Mouse (Mus musculus) myocyte (in vitro differentiated cells): ENCODE results near the gene Igfbp3. TPM values are rescaled to one million over a fixed set of nuclear protein-coding genes. Genes with fewer than 3 reads are reported as not detected.

Source experiments
- H3K27me3 ChIP-seq: one replicate; pipeline ENCODE4 v1.6.1; 2011; ENCODE audit not compliant: control insufficient read depth, insufficient read depth, insufficient read length
- H3K36me3 ChIP-seq: one replicate; pipeline ENCODE4 v1.6.1; 2011; ENCODE audit not compliant: control insufficient read depth, insufficient read depth
- H3K4me2 ChIP-seq: one replicate; pipeline ENCODE4 v1.6.1; 2011; ENCODE audit warnings: low read depth, control low read depth
- H3K4me3 ChIP-seq: one replicate; pipeline ENCODE4 v1.5.1; 2011; ENCODE audit warnings: mild to moderate bottlenecking, control low read depth, moderate library complexity
- H3K79me2 ChIP-seq: one replicate; pipeline ENCODE4 v1.6.1; 2011; ENCODE audit not compliant: control insufficient read depth, insufficient read depth
- H3ac ChIP-seq: one replicate; pipeline ENCODE4 v1.6.1; 2011; ENCODE audit not compliant: control insufficient read depth, insufficient read length
- CEBPB ChIP-seq: IDR thresholded peaks from 2 replicates; pipeline ENCODE4 v1.6.1; 2011; ENCODE audit warnings: mild to moderate bottlenecking, moderate library complexity; ENCODE audit not compliant: poor library complexity, insufficient read depth, severe bottlenecking
- E2F4 ChIP-seq: IDR thresholded peaks from one replicate; pipeline ENCODE4 v1.6.1; 2011; ENCODE audit warnings: mild to moderate bottlenecking, control low read depth, moderate library complexity; ENCODE audit not compliant: insufficient read depth
- MAX ChIP-seq: IDR thresholded peaks from one replicate; pipeline ENCODE4 v1.6.1; 2011; ENCODE audit warnings: low read depth, mild to moderate bottlenecking, control low read depth
- MYOD1 ChIP-seq, 3 experiments: IDR thresholded peaks; one replicate each; pipeline ENCODE4 v1.6.1; 2011; ENCODE audit warnings: control low read depth in 2 of 3, low read depth in 2 of 3, mild to moderate bottlenecking in 2 of 3, moderate library complexity in 1 of 3; ENCODE audit not compliant: insufficient read length in 2 of 3, control insufficient read depth in 1 of 3
- MYOG ChIP-seq, 3 experiments: IDR thresholded peaks; one replicate each; pipeline ENCODE4 v1.6.1; 2011; ENCODE audit warnings: control low read depth in 2 of 3, low read depth in 2 of 3, mild to moderate bottlenecking in 2 of 3; ENCODE audit not compliant: insufficient read length in 2 of 3, control insufficient read depth in 1 of 3, insufficient read depth in 1 of 3
- POLR2A ChIP-seq: IDR thresholded peaks from one replicate; pipeline ENCODE4 v1.6.1; 2011; ENCODE audit warnings: low read depth, mild to moderate bottlenecking, control low read depth, moderate library complexity; ENCODE audit not compliant: insufficient read length
- POLR2AphosphoS2 ChIP-seq: IDR thresholded peaks from one replicate; pipeline ENCODE4 v1.6.1; 2011; ENCODE audit warnings: low read depth, control low read depth; ENCODE audit not compliant: insufficient read length
- REST ChIP-seq: IDR thresholded peaks from one replicate; pipeline ENCODE4 v1.6.1; 2011; ENCODE audit warnings: mild to moderate bottlenecking, control low read depth, moderate library complexity; ENCODE audit not compliant: insufficient read depth, insufficient read length
- SRF ChIP-seq: IDR thresholded peaks from one replicate; pipeline ENCODE4 v1.6.1; 2011; ENCODE audit warnings: low read depth; ENCODE audit not compliant: control insufficient read depth, insufficient read length
- TCF12 ChIP-seq: IDR thresholded peaks from one replicate; pipeline ENCODE4 v1.6.1; 2011; ENCODE audit warnings: mild to moderate bottlenecking, control low read depth; ENCODE audit not compliant: poor library complexity, insufficient read depth, severe bottlenecking
- TCF3 ChIP-seq: IDR thresholded peaks from one replicate; pipeline ENCODE4 v1.6.1; 2011; ENCODE audit warnings: low read depth, control low read depth; ENCODE audit not compliant: insufficient read length
- USF1 ChIP-seq: IDR thresholded peaks from one replicate; pipeline ENCODE4 v1.6.1; 2011; ENCODE audit warnings: low read depth, mild to moderate bottlenecking, control low read depth, moderate library complexity
- polyA plus RNA-seq: library from polyadenylated mRNA; unstranded; fragments of >200 nt; fragmentation: generic; extraction: Trizol; gene quantifications from one replicate; pipeline ENCODE4 v1.2.1, GENCODE M21; 2012; ENCODE audit warnings: missing spikeins

Igfbp3 gene
- polyA plus RNA-seq, 1 experiment: 2.2 TPM

DNA sequence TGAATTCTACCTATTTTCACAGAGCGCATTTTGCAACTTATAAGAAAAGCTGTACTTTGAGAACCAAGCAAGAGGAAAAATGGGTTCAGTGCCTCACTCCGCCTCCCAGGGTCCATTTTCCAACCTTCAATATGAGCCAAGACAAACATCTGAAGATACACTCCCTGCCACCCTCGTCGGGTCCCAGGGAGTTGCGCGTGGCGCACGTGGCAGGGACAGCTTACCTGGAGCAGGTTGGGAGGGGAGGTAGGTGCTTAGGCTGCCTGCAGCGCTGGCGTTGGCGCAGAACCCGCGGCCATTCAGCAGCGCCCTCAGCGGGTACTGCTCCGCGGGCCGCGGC lies 592 bp downstream of the Igfbp3 start:
- Histone ChIP-seq H3K27me3 (peaks cover 9% of the 10 kb centered on the region), H3K4me3 (no peak overlapping the region), H3K4me2 (no peak overlapping the region), H3K36me3 (no peaks in the 10 kb centered on the region), H3K79me2 (no peaks in the 10 kb centered on the region), H3ac (no peak overlapping the region)
- TF ChIP-seq TCF3: no peak
- no peak for TF ChIP-seq E2F4
- no peak for TF ChIP-seq SRF
- no peak for TF ChIP-seq MYOG (IDR thresholded peaks at IDR 0.05; ENCODE audit: control insufficient read depth in 1 of 3, insufficient read depth in 1 of 3, insufficient read length in 2 of 3, low read depth in 2 of 3)
- no peak for TF ChIP-seq MYOD1 (IDR thresholded peaks at IDR 0.05; ENCODE audit: control insufficient read depth in 1 of 3, insufficient read length in 2 of 3, low read depth in 2 of 3)
- no peak for TF ChIP-seq POLR2AphosphoS2
- TF ChIP-seq TCF12: no peak
- no peak for TF ChIP-seq MAX
- no peak for TF ChIP-seq POLR2A
- no peak for TF ChIP-seq REST
- TF ChIP-seq USF1: no peak
- TF ChIP-seq CEBPB: no peak

GRCm38 (mm10) chr11:7212126-7212798 lies 1.5 kb downstream of the Igfbp3 start:
- TF ChIP-seq POLR2A (no peak), CEBPB (no peak), REST (no peak), SRF (no peak), MYOD1 (IDR thresholded peaks at IDR 0.05; ENCODE audit: control insufficient read depth in 1 of 3, insufficient read length in 2 of 3, low read depth in 2 of 3) (no peak), TCF12 (no peak), TCF3 (no peak), USF1 (no peak), MAX (no peak), POLR2AphosphoS2 (no peak), MYOG (IDR thresholded peaks at IDR 0.05; ENCODE audit: control insufficient read depth in 1 of 3, insufficient read depth in 1 of 3, insufficient read length in 2 of 3, low read depth in 2 of 3) (no peak), E2F4 (no peak)
- no peaks in the 10 kb centered on the region for H3K79me2 ChIP-seq
- peaks cover 9% of the 10 kb centered on the region for H3K27me3 ChIP-seq
- no peak overlapping the region for H3K4me3 ChIP-seq
- no peak overlapping the region for H3ac ChIP-seq
- no peaks in the 10 kb centered on the region for H3K36me3 ChIP-seq
- H3K4me2 ChIP-seq: peak overlapping the region; percentile 30

GRCm38 (mm10) chr11:7211211-7211610 lies 2.5 kb downstream of the Igfbp3 start:
- TF ChIP-seq MYOD1 (IDR thresholded peaks at IDR 0.05; ENCODE audit: control insufficient read depth in 1 of 3, insufficient read length in 2 of 3, low read depth in 2 of 3): no peak
- TF ChIP-seq POLR2AphosphoS2: no peak
- no peak for TF ChIP-seq TCF3
- no peak for TF ChIP-seq CEBPB
- TF ChIP-seq TCF12: no peak
- TF ChIP-seq POLR2A: no peak
- no peak for TF ChIP-seq E2F4
- TF ChIP-seq MAX: no peak
- no peak for TF ChIP-seq REST
- no peak for TF ChIP-seq USF1
- no peak for TF ChIP-seq SRF
- TF ChIP-seq MYOG (IDR thresholded peaks at IDR 0.05; ENCODE audit: control insufficient read depth in 1 of 3, insufficient read depth in 1 of 3, insufficient read length in 2 of 3, low read depth in 2 of 3): no peak
- H3K27me3 ChIP-seq: peaks cover 9% of the 10 kb centered on the region

GRCm38 (mm10) chr11:7210343-7210742 lies 3.4 kb downstream of the Igfbp3 start:
- H3K27me3 ChIP-seq: peaks cover 9% of the 10 kb centered on the region
- no peak overlapping the region for H3ac ChIP-seq
- H3K79me2 ChIP-seq: no peaks in the 10 kb centered on the region
- TF ChIP-seq REST (no peak), TCF12 (no peak), TCF3 (no peak), SRF (no peak), CEBPB (no peak), POLR2A (no peak), POLR2AphosphoS2 (no peak), MYOG (IDR thresholded peaks at IDR 0.05; ENCODE audit: control insufficient read depth in 1 of 3, insufficient read depth in 1 of 3, insufficient read length in 2 of 3, low read depth in 2 of 3) (no peak), MAX (no peak), MYOD1 (IDR thresholded peaks at IDR 0.05; ENCODE audit: control insufficient read depth in 1 of 3, insufficient read length in 2 of 3, low read depth in 2 of 3) (no peak), USF1 (no peak), E2F4 (no peak)
- no peak overlapping the region for H3K4me3 ChIP-seq
- no peaks in the 10 kb centered on the region for H3K36me3 ChIP-seq
- H3K4me2 ChIP-seq: no peak overlapping the region

More at GRCm38 (mm10) chr11:7211211-7211610, 2.5 kb downstream of the Igfbp3 start:
- Histone ChIP-seq H3K36me3 (no peaks in the 10 kb centered on the region), H3ac (no peak overlapping the region), H3K4me3 (no peak overlapping the region), H3K4me2 (peak overlapping the region; percentile 45), H3K79me2 (no peaks in the 10 kb centered on the region)
